Mouse (Mus musculus): ENCODE measurements around the gene H2afy. TPM values are rescaled to one million over a fixed set of nuclear protein-coding genes. Genes with fewer than 3 reads are reported as not detected.

Gene H2afy
- polyA plus RNA-seq, 1 experiment from 2014 or later, result 645 TPM

GRCm38 (mm10) chr13:56163751-56164150 lies 27.6 kb upstream of the H2afy start:
- Histone ChIP-seq H3K36me3 (no peaks in the 10 kb centered on the region), H3K4me3 (no peak overlapping the region), H3K27ac (peak overlapping the region; percentile 95), H3K27me3 (ENCODE audit: low read depth, poor library complexity, severe bottlenecking) (no peaks in the 10 kb centered on the region), H3K9me3 (replicated peaks) (no peaks in the 10 kb centered on the region), H3K4me1 (peaks cover 91% of the 10 kb centered on the region)
- DNase-seq (ENCODE audit: low spot score), result no peak
- WGBS, result 80% methylated on average over 6 of the region's 6 CpGs

- H3K4me1 ChIP-seq, result peaks cover 91% of the 10 kb centered on the region
- no peak overlapping the region for H3K4me3 ChIP-seq
- peak overlapping the region; percentile 95 for H3K27ac ChIP-seq
- H3K27me3 ChIP-seq (ENCODE audit: low read depth, poor library complexity, severe bottlenecking), result no peaks in the 10 kb centered on the region
- no peaks in the 10 kb centered on the region for H3K9me3 ChIP-seq (replicated peaks)
- H3K36me3 ChIP-seq, result no peaks in the 10 kb centered on the region
- DNase-seq (ENCODE audit: low spot score), result no peak
- 67% methylated on average over 6 of the region's 6 CpGs for WGBS
These were observed 26.7 kb upstream of the H2afy start for GRCm38 (mm10) chr13:56162859-56163258.

GRCm38 (mm10) chr13:56159614-56160363 lies 23.6 kb upstream of the H2afy start:
- H3K27me3 ChIP-seq (ENCODE audit: low read depth, poor library complexity, severe bottlenecking), result no peaks in the 10 kb centered on the region
- peak; percentile 89 for DNase-seq (ENCODE audit: low spot score)
- H3K36me3 ChIP-seq, result no peaks in the 10 kb centered on the region
- H3K27ac ChIP-seq, result peak overlapping the region; percentile 95
- H3K9me3 ChIP-seq (replicated peaks), result no peaks in the 10 kb centered on the region
- H3K4me1 ChIP-seq, result peaks cover 100% of the 10 kb centered on the region
- H3K4me3 ChIP-seq, result peak overlapping the region; percentile 32
- WGBS, result 2% methylated on average over 17 of the region's 17 CpGs

- Histone ChIP-seq H3K4me3 (peak overlapping the region; percentile 32), H3K27me3 (ENCODE audit: low read depth, poor library complexity, severe bottlenecking) (no peaks in the 10 kb centered on the region), H3K4me1 (peaks cover 100% of the 10 kb centered on the region), H3K36me3 (no peaks in the 10 kb centered on the region), H3K27ac (peak overlapping the region; percentile 95), H3K9me3 (replicated peaks) (no peaks in the 10 kb centered on the region)
- DNase-seq (ENCODE audit: low spot score), result peak; percentile 78
- WGBS, result 16% methylated on average over 14 of the region's 14 CpGs
These were observed 22.9 kb upstream of the H2afy start for GRCm38 (mm10) chr13:56159016-56159601.

GRCm38 (mm10) chr13:56155671-56156070 lies 19.5 kb upstream of the H2afy start:
- 60% methylated on average over 7 of the region's 7 CpGs for WGBS
- no peaks in the 10 kb centered on the region for H3K9me3 ChIP-seq (replicated peaks)
- H3K4me1 ChIP-seq, result peaks cover 94% of the 10 kb centered on the region
- H3K27me3 ChIP-seq (ENCODE audit: low read depth, poor library complexity, severe bottlenecking), result no peaks in the 10 kb centered on the region
- no peak overlapping the region for H3K4me3 ChIP-seq
- no peaks in the 10 kb centered on the region for H3K36me3 ChIP-seq
- H3K27ac ChIP-seq, result peak overlapping the region; percentile 95
- no peak for DNase-seq (ENCODE audit: low spot score)

- WGBS, result 15% methylated on average over 5 of the region's 5 CpGs
- H3K27me3 ChIP-seq (ENCODE audit: low read depth, poor library complexity, severe bottlenecking), result no peaks in the 10 kb centered on the region
These were observed 18.9 kb upstream of the H2afy start for GRCm38 (mm10) chr13:56155048-56155447.

GRCm38 (mm10) chr13:56152773-56153460 lies 16.8 kb upstream of the H2afy start:
- peak overlapping the region; percentile 95 for H3K27ac ChIP-seq
- peaks cover 71% of the 10 kb centered on the region for H3K4me1 ChIP-seq
- no peaks in the 10 kb centered on the region for H3K27me3 ChIP-seq (ENCODE audit: low read depth, poor library complexity, severe bottlenecking)
- no peaks in the 10 kb centered on the region for H3K9me3 ChIP-seq (replicated peaks)
- DNase-seq (ENCODE audit: low spot score), result no peak
- no peak overlapping the region for H3K4me3 ChIP-seq
- WGBS, result 73% methylated on average over 7 of the region's 7 CpGs
- no peaks in the 10 kb centered on the region for H3K36me3 ChIP-seq

More at GRCm38 (mm10) chr13:56155048-56155447, 18.9 kb upstream of the H2afy start:
- no peak for DNase-seq (ENCODE audit: low spot score)
- H3K4me1 ChIP-seq, result peaks cover 87% of the 10 kb centered on the region
- peak overlapping the region; percentile 95 for H3K27ac ChIP-seq
- H3K4me3 ChIP-seq, result no peak overlapping the region
- no peaks in the 10 kb centered on the region for H3K9me3 ChIP-seq (replicated peaks)
- no peaks in the 10 kb centered on the region for H3K36me3 ChIP-seq

GRCm38 (mm10) chr13:56151404-56152226 lies 15.5 kb upstream of the H2afy start:
- peak overlapping the region; percentile 70 for H3K27ac ChIP-seq
- no peaks in the 10 kb centered on the region for H3K9me3 ChIP-seq (replicated peaks)
- peaks cover 67% of the 10 kb centered on the region for H3K4me1 ChIP-seq
- no peaks in the 10 kb centered on the region for H3K36me3 ChIP-seq
- WGBS, result 44% methylated on average over 22 of the region's 22 CpGs
- peak; percentile 86 for DNase-seq (ENCODE audit: low spot score)
- peak overlapping the region; percentile 8; the same call in 1 of the 2 replicates for H3K4me3 ChIP-seq
- no peaks in the 10 kb centered on the region for H3K27me3 ChIP-seq (ENCODE audit: low read depth, poor library complexity, severe bottlenecking)

GRCm38 (mm10) chr13:56145523-56145922 lies 9.4 kb upstream of the H2afy start:
- Histone ChIP-seq H3K27ac (0 out of 2 replicates have a peak overlapping the region, but pooled peaks have one; percentile 7), H3K27me3 (ENCODE audit: low read depth, poor library complexity, severe bottlenecking) (no peaks in the 10 kb centered on the region), H3K9me3 (replicated peaks) (no peaks in the 10 kb centered on the region), H3K4me3 (no peak overlapping the region), H3K4me1 (peaks cover 39% of the 10 kb centered on the region), H3K36me3 (no peaks in the 10 kb centered on the region)
- DNase-seq (ENCODE audit: low spot score), result no peak
- 28% methylated on average over 3 of the region's 3 CpGs for WGBS

GRCm38 (mm10) chr13:56144021-56144420 lies 7.9 kb upstream of the H2afy start:
- Histone ChIP-seq H3K27me3 (ENCODE audit: low read depth, poor library complexity, severe bottlenecking) (no peaks in the 10 kb centered on the region), H3K4me1 (peaks cover 46% of the 10 kb centered on the region), H3K4me3 (no peak overlapping the region), H3K27ac (no peak overlapping the region), H3K9me3 (replicated peaks) (no peaks in the 10 kb centered on the region), H3K36me3 (no peaks in the 10 kb centered on the region)
- DNase-seq (ENCODE audit: low spot score), result no peak
- WGBS, result 52% methylated on average over 2 of the region's 2 CpGs

- H3K4me1 ChIP-seq, result peaks cover 53% of the 10 kb centered on the region
- peak overlapping the region; percentile 51 for H3K27ac ChIP-seq
- no peaks in the 10 kb centered on the region for H3K36me3 ChIP-seq
- H3K9me3 ChIP-seq (replicated peaks), result no peaks in the 10 kb centered on the region
- WGBS, result 17% methylated on average over 7 of the region's 7 CpGs
- no peaks in the 10 kb centered on the region for H3K27me3 ChIP-seq (ENCODE audit: low read depth, poor library complexity, severe bottlenecking)
- no peak overlapping the region for H3K4me3 ChIP-seq
- no peak for DNase-seq (ENCODE audit: low spot score)
These were observed 7.0 kb upstream of the H2afy start for GRCm38 (mm10) chr13:56143151-56143513.

- no peak for DNase-seq (ENCODE audit: low spot score)
- 26% methylated on average over 11 of the region's 11 CpGs for WGBS
- peaks cover 48% of the 10 kb centered on the region for H3K4me1 ChIP-seq
- no peaks in the 10 kb centered on the region for H3K27me3 ChIP-seq (ENCODE audit: low read depth, poor library complexity, severe bottlenecking)
- no peaks in the 10 kb centered on the region for H3K36me3 ChIP-seq
- H3K9me3 ChIP-seq (replicated peaks), result no peaks in the 10 kb centered on the region
- no peak overlapping the region for H3K4me3 ChIP-seq
- H3K27ac ChIP-seq, result peak overlapping the region; percentile 51
These were observed 6.4 kb upstream of the H2afy start for GRCm38 (mm10) chr13:56142382-56143150.
